Mouse (Mus musculus) thymus, adult 2 months (tissue): ENCODE measurements around the gene Large2.

ENCODE experiments used
- CTCF ChIP-seq: fragments of 200-500 bp; IDR thresholded peaks from 2 replicates; pipeline ENCODE4 v1.5.1; 2012; ENCODE audit warnings: mild to moderate bottlenecking, control low read depth, low read length, moderate library complexity, borderline replicate concordance; ENCODE audit not compliant: control insufficient read depth, poor library complexity, insufficient read depth; ENCODE audit errors: extremely low read depth
- POLR2A ChIP-seq: fragments of 200-500 bp; IDR thresholded peaks from 2 replicates; pipeline ENCODE4 v1.6.1; 2012; ENCODE audit warnings: mild to moderate bottlenecking, low read length, control low read depth, moderate library complexity; ENCODE audit not compliant: control insufficient read depth, poor library complexity, insufficient read depth; ENCODE audit errors: extremely low read depth

- TF ChIP-seq POLR2A (no peak), CTCF (no peak)
Measured at GRCm38 (mm10) chr2:92403776-92404319, 29.2 kb upstream of the Large2 start.
